In the genomic region with DNA sequence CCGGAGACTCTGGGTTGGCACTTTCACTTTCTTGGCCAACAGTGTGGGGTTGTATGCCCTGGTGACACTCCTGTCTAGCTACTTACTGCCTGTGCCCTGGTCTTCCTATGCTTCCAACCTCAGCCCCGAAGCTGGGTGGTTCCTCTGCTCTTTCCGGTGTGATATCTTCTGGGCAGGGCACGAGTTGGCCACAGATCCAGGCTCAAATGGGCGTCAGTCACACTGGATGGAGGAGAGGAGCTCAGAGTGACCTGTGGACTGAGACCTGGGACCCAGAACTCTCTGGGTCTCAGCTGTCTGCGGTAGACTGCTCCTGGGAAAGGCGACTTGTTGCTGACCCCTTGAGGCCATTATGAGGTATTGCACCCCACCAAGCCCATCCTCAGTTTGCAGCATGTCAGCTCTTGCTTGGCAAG, we compare ENCODE assay signal across 8 mouse cellular contexts. TPM values are rescaled to one million over a fixed set of nuclear protein-coding genes. Genes with fewer than 3 reads are reported as not detected.
DNase-seq lines count a peak whose midpoint lies in the region; ATAC-seq and TF ChIP-seq lines count a peak whose summit lies in the region.

A gene (minus strand): TSS at position 211 of the 416 bp plus-strand sequence.

- TF ChIP-seq POLR2A in small intestine, adult 2 months (IDR thresholded peaks at IDR 0.05; ENCODE audit: low read depth, low read length), result no peak; the same call in 1 of the 2 replicates

- ATAC-seq in heart, embryonic 11.5 days (replicated peaks; ENCODE audit: insufficient number of reproducible peaks, low FRiP score, low TSS enrichment), result no peak
- ATAC-seq in erythroblast, adult 5-6 weeks (replicated peaks; ENCODE audit: low FRiP score, poor library complexity, severe bottlenecking), result peak; percentile 66; the same call in 1 of the 2 replicates
- ATAC-seq in hindbrain, postnatal 0 days, result peak; percentile 66
- ATAC-seq in megakaryocyte progenitor cell, adult 5-6 weeks (replicated peaks; ENCODE audit: poor library complexity), result peak; percentile 87

- H3K9ac ChIP-seq in heart, embryonic 11.5 days (ENCODE audit: low read depth, low read length), result no peak within 1 kb of the TSS
- no peak within 1 kb of the TSS for H3K9ac ChIP-seq in hindbrain, postnatal 0 days (replicated peaks; ENCODE audit: low read length)

- no peak within 1 kb of the TSS for H3K4me2 ChIP-seq in heart, embryonic 11.5 days
- H3K4me2 ChIP-seq in hindbrain, postnatal 0 days (ENCODE audit: low read depth, low read length), result no peak within 1 kb of the TSS

- H3K36me3 ChIP-seq in heart, embryonic 11.5 days (ENCODE audit: control insufficient read depth, insufficient read depth, low read length), result no peaks in the 10 kb centered on the region
- no peaks in the 10 kb centered on the region for H3K36me3 ChIP-seq in hindbrain, postnatal 0 days (ENCODE audit: insufficient read depth, low read length)
- peaks cover 2% of the 10 kb centered on the region; the same call in 1 of the 2 replicates for H3K36me3 ChIP-seq in small intestine, adult 2 months (ENCODE audit: control insufficient read depth, insufficient read depth, low read length)

- H3K4me1 ChIP-seq in heart, embryonic 11.5 days (ENCODE audit: control insufficient read depth, insufficient read depth, low read length), result peaks cover 10% of the 10 kb centered on the region
- H3K4me1 ChIP-seq in hindbrain, postnatal 0 days (ENCODE audit: insufficient read depth, low read length), result no peaks in the 10 kb centered on the region
- H3K4me1 ChIP-seq in small intestine, adult 2 months (ENCODE audit: control insufficient read depth, insufficient read depth, insufficient read length, low read length), result peaks cover 11% of the 10 kb centered on the region; the same call in 1 of the 2 replicates

- no peak within 1 kb of the TSS for H3K27ac ChIP-seq in heart, embryonic 11.5 days (ENCODE audit: low read depth, low read length)
- no peak within 1 kb of the TSS for H3K27ac ChIP-seq in hindbrain, postnatal 0 days
- no peak within 1 kb of the TSS for H3K27ac ChIP-seq in left cerebral cortex, adult 2 months
- H3K27ac ChIP-seq in small intestine, adult 2 months (ENCODE audit: insufficient read depth, low read depth, low read length), result peak within 1 kb of the TSS; percentile 82

- DNase-seq in heart, adult 18-20 months, result peak; percentile 45 to 67
- peak; percentile 69 for DNase-seq in brain, adult 2 months (ENCODE audit: low read depth, low spot score)
- peak; percentile 81 for DNase-seq in hindbrain, postnatal 0 days (ENCODE audit: low spot score)
- DNase-seq in left cerebral cortex, adult 2 months (ENCODE audit: extremely low spot score in 1 of 2, low spot score in 2 of 2), result peak; percentile 43 to 50

- no peak within 1 kb of the TSS for H3K4me3 ChIP-seq in heart, embryonic 11.5 days (ENCODE audit: low read depth, low read length)
- H3K4me3 ChIP-seq in hindbrain, postnatal 0 days (ENCODE audit: low read length), result no peak within 1 kb of the TSS
- H3K4me3 ChIP-seq in left cerebral cortex, adult 2 months, result no peak within 1 kb of the TSS
- peak within 1 kb of the TSS; percentile 93 for H3K4me3 ChIP-seq in small intestine, adult 2 months (ENCODE audit: low read depth, low read length)

- H3K27me3 ChIP-seq in heart, embryonic 11.5 days (ENCODE audit: control insufficient read depth, insufficient read depth, low read length), result peaks cover 29% of the 10 kb centered on the region
- peaks cover 24% of the 10 kb centered on the region; the same call in 1 of the 2 replicates for H3K27me3 ChIP-seq in hindbrain, postnatal 0 days (ENCODE audit: insufficient read depth, low read length)
- H3K27me3 ChIP-seq in small intestine, adult 2 months (ENCODE audit: control insufficient read depth, insufficient read depth, low read length), result no peaks in the 10 kb centered on the region

- no peaks in the 10 kb centered on the region for H3K9me3 ChIP-seq in heart, embryonic 11.5 days (replicated peaks; ENCODE audit: control insufficient read depth, low read length)
- H3K9me3 ChIP-seq in hindbrain, postnatal 0 days (ENCODE audit: low read length), result no peaks in the 10 kb centered on the region

- intact Hi-C loops in left cerebral cortex, adult 2 months (cut with DNase I), result loop anchor here (1.0 to 5.0 kb wide), 2 partner anchors 137 to 229 kb away; no protein-coding TSS in a partner anchor

- 21% methylated on average over 7 of the region's 7 CpGs for WGBS in heart, embryonic 11.5 days (ENCODE audit: insufficient replicate concordance)
- WGBS in hindbrain, postnatal 0 days, result 26% methylated on average over 7 of the region's 7 CpGs
- WGBS in small intestine, adult 2 months, result 9% methylated on average over 7 of the region's 7 CpGs

- TF ChIP-seq CTCF in hindbrain, postnatal 0 days (IDR thresholded peaks at IDR 0.05; ENCODE audit: low read depth), result peak; percentile 96
- peak; percentile 80 for TF ChIP-seq CTCF in left cerebral cortex, adult 2 months (IDR thresholded peaks at IDR 0.05)
- peak; percentile 87; the same call in 1 of the 2 replicates for TF ChIP-seq CTCF in small intestine, adult 2 months (IDR thresholded peaks at IDR 0.05; ENCODE audit: extremely low read depth, insufficient read length, insufficient replicate concordance, low read depth, low read length)

RNA-seq across cellular contexts. Expression of the gene that starts here (rescaled TPM):
- total RNA-seq in heart, adult 18-20 months (2021), result under 1 TPM; 0.46 to 0.52 TPM
- 1.1 and 1.5 TPM in 2 replicates for polyA plus RNA-seq in heart, embryonic 11.5 days (2014; fragmentation: Nextera tagmentation; extraction: Ambion mirVana)
- not detected in 2 replicates for total RNA-seq in erythroblast, adult 5-6 weeks (2015; ENCODE audit: low replicate concordance)
- not detected in 2 replicates for total RNA-seq in erythroblast, adult 5-6 weeks (2017; ENCODE audit: low replicate concordance)
- 4.3 and 5.3 TPM in 2 replicates for total RNA-seq in hindbrain, postnatal 0 days (2014; rRNA removed)
- 2.0 and 2.6 TPM in 2 replicates for polyA plus RNA-seq in hindbrain, postnatal 0 days (2015; fragmentation: Nextera tagmentation; extraction: Ambion mirVana)
- total RNA-seq in left cerebral cortex, adult 2 months (2021), result under 1 TPM; 0.34 to 0.63 TPM
- not detected in 2 replicates for total RNA-seq in megakaryocyte progenitor cell, adult 5-6 weeks (2015)
- not detected in 2 replicates for total RNA-seq in megakaryocyte progenitor cell, adult 5-6 weeks (2017)
- 69.0 and 179 TPM in 2 replicates for polyA plus RNA-seq in small intestine, adult 2 months (2012; rRNA removed)

Comparison
In these comparisons a context has a peak if more than half of its experiments do, and no peak if none do; other contexts are left out.
1. RNA of the gene that starts here (polyA plus RNA-seq): 69.0 to 179 TPM in small intestine, adult 2 months; 2.0 to 2.6 TPM in hindbrain, postnatal 0 days and 1.1 to 1.5 TPM in heart, embryonic 11.5 days; every median in the first group is over 10 times any median in the second.
2. Peak in DNase-seq in heart, adult 18-20 months; RNA of the gene not detected or under 1 TPM.
3. Peak in ATAC-seq in erythroblast, adult 5-6 weeks; RNA of the gene not detected or under 1 TPM.
4. Peak in DNase-seq in left cerebral cortex, adult 2 months; RNA of the gene not detected or under 1 TPM.
5. Peak in ATAC-seq in megakaryocyte progenitor cell, adult 5-6 weeks; RNA of the gene not detected or under 1 TPM.
6. Peak in every context shown above with its lines, with median percentiles within 50 percentile points of each other: DNase-seq and CTCF ChIP-seq.